Mouse (Mus musculus) spleen, embryonic (tissue): ENCODE measurements around the gene Skida1.

Experiments used
- CTCF ChIA-PET: fragments of 350-600 bp; sonication (Branson Sonifier 250); formaldehyde crosslinking; loops from one replicate; lab custom pipeline; 2022; lab: Charles Lee

Skida1 gene

GRCm38 (mm10) chr2:18040347-18041160 is 8.3 kb downstream of the Skida1 start:
- CTCF ChIA-PET: no interaction called here

- CTCF ChIA-PET: interaction anchor here (0.6 kb wide), 1 partner anchor 121 kb away, joined by 4 read pairs; no protein-coding TSS in a partner anchor
These were observed 9.1 kb downstream of the Skida1 start for GRCm38 (mm10) chr2:18039566-18040290.

GRCm38 (mm10) chr2:18038895-18039371 is 9.9 kb downstream of the Skida1 start:
- CTCF ChIA-PET: no interaction called here

- CTCF ChIA-PET: interaction anchor here (1.3 kb wide), 1 partner anchor 10 kb away, joined by 4 read pairs; no protein-coding TSS in a partner anchor
These were observed 10.6 kb downstream of the Skida1 start for GRCm38 (mm10) chr2:18038141-18038752.

- CTCF ChIA-PET: interaction anchor here (0.6 to 1.3 kb wide), 2 partner anchors 10 to 11 kb away, joined by 4 to 12 read pairs; partner anchors contain the start of gene Skida1
These were observed 11.4 kb downstream of the Skida1 start, which contains the start of gene A930004D18Rik for GRCm38 (mm10) chr2:18037491-18037890. TSS of gene A930004D18Rik (minus strand) at chr2:18037737.

- CTCF ChIA-PET: interaction anchor here (0.7 kb wide), 1 partner anchor 931 kb away, joined by 3 read pairs; no protein-coding TSS in a partner anchor
These were observed 14.2 kb downstream of the Skida1 start for GRCm38 (mm10) chr2:18034371-18035250.

- CTCF ChIA-PET: interaction anchor here (0.6 to 0.7 kb wide), 3 partner anchors 66 to 933 kb away, joined by 3 to 4 read pairs (median 3); no protein-coding TSS in a partner anchor
These were observed 15.4 kb downstream of the Skida1 start for GRCm38 (mm10) chr2:18033166-18034108.

GRCm38 (mm10) chr2:18032538-18032895 is 16.3 kb downstream of the Skida1 start:
- CTCF ChIA-PET: no interaction called here

- CTCF ChIA-PET: interaction anchor here (1.7 kb wide), 1 partner anchor 17 kb away, joined by 5 read pairs; the partner anchor contains the start of gene Skida1
These were observed 16.9 kb downstream of the Skida1 start for GRCm38 (mm10) chr2:18031831-18032537.

GRCm38 (mm10) chr2:18031271-18031821 is 17.5 kb downstream of the Skida1 start:
- CTCF ChIA-PET: interaction anchor here (1.7 kb wide), 1 partner anchor 17 kb away, joined by 5 read pairs; the partner anchor contains the start of gene Skida1

GRCm38 (mm10) chr2:18030581-18030980 is 18.3 kb downstream of the Skida1 start:
- CTCF ChIA-PET: interaction anchor here (0.6 to 1.7 kb wide), 2 partner anchors 18 to 1624 kb away, joined by 5 read pairs; partner anchors contain the start of gene Skida1

- CTCF ChIA-PET: interaction anchor here (0.9 kb wide), 1 partner anchor 10 kb away, joined by 4 read pairs; no protein-coding TSS in a partner anchor
These were observed 19.2 kb downstream of the Skida1 start for GRCm38 (mm10) chr2:18029656-18030055.

- CTCF ChIA-PET: interaction anchor here (0.6 to 1.3 kb wide), 4 partner anchors 9 to 60 kb away, joined by 3 to 4 read pairs (median 3); partner anchors contain the start of gene A930004D18Rik
These were observed 20.5 kb downstream of the Skida1 start for GRCm38 (mm10) chr2:18028140-18029021.

GRCm38 (mm10) chr2:18027448-18028139 is 21.3 kb downstream of the Skida1 start:
- CTCF ChIA-PET: interaction anchor here (0.6 to 1.3 kb wide), 3 partner anchors 10 to 60 kb away, joined by 3 to 4 read pairs (median 3); partner anchors contain the start of gene A930004D18Rik

GRCm38 (mm10) chr2:18026116-18026947 is 22.5 kb downstream of the Skida1 start:
- CTCF ChIA-PET: interaction anchor here (0.5 kb wide), 1 partner anchor 9 kb away, joined by 11 read pairs; no protein-coding TSS in a partner anchor
